Mouse (Mus musculus) left cerebral cortex, adult 11 months (tissue): ENCODE measurements around the gene Rdm1.
A peak's percentile ranks its signal among the peaks of the same experiment; 100 is the strongest.
"Not testable (repeated sequence)": the region's sequence is repeated elsewhere in the genome, so short reads cannot be mapped to it uniquely, and the experiment has no call there.

Experiments
- DNase-seq: peaks from one replicate; pipeline ENCODE4 v3.0.0; 2022; ENCODE audit warnings: low spot score

Rdm1 gene

GRCm38 (mm10) chr11:101616948-101617767, 9.8 kb upstream of the Rdm1 start:
- no peak for DNase-seq

- no peak for DNase-seq
Observed at GRCm38 (mm10) chr11:101617849-101618248, 9.1 kb upstream of the Rdm1 start.

DNA sequence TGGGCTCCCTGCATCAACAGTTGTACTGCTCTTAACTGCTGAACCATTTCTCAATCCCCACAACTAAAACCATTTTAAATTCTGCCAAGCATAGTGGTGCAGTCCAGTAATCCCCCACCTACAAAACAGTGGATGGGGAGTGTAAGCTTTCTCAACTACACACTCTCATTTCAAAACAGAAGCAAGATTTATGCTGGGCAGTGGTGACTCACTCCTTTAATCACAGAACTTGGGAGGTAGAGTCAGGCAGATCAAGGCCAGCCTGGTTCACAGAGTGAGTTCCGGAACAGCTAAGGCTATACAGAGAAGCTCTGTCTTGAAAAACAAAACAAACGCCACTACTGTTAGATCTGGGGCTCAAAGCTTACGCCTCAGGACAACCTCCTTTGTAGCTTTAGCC, 8.4 kb upstream of the Rdm1 start:
- no peak for DNase-seq

DNA sequence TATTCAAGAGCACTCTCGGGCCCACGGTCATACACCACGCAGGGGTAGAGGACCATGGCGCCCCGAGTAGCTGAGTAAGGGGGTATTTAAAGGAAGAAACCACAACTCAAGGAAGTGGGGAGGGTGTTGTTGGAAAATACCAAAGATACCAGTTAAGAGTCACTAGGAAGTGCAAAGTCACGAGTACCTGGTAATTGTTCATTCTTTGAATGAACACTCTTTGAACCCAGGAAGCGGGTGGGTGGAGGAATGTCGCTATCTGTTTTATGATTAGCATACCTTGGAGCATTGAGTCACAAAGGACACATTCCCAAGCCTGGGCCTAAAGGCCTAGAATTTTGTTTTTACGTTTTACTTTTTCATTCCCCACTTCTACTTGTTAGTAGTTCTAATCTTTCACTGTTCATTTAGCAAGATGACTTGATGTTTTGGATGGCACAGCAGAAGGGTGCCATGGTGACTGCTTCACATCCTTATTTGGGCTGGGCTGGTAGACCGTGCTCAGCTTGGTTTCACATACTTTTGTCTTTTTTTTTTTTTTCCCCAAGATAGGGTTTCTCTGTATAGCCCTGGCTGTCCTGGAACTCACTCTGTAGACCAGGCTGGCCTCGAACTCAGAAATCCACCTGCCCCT, 6.9 kb upstream of the Rdm1 start:
- DNase-seq: not testable (repeated sequence)

DNA sequence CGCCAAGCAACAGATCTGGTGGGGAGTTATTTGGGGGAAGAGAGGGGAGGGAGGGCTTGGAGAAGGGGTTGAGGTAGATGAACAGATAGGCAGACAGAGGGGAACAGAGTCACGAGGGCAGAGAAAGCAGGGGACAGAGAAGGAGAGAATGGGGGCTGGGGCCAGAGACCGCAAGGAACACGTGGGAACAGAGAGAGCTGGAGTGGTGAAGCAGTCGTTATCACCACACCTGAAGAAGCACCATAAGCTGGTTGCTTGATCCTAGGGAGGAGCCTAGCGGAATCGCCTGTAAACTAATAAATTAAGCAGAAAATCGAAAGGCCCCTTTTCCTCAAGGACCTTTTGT, 373 bp upstream of the Rdm1 start:
- no peak for DNase-seq

GRCm38 (mm10) chr11:101627857-101628559, 1.0 kb downstream of the Rdm1 start:
- DNase-seq: peak; percentile 55

GRCm38 (mm10) chr11:101628733-101629417, 1.9 kb downstream of the Rdm1 start:
- DNase-seq: not testable (repeated sequence)

- no peak for DNase-seq
Observed at GRCm38 (mm10) chr11:101635660-101636059, 8.7 kb downstream of the Rdm1 start.

- no peak for DNase-seq
Observed at GRCm38 (mm10) chr11:101639761-101640160, 12.8 kb downstream of the Rdm1 start.

- peak; percentile 71 for DNase-seq
Observed at GRCm38 (mm10) chr11:101640857-101641709, 14.1 kb downstream of the Rdm1 start.

GRCm38 (mm10) chr11:101641710-101642642, 15.0 kb downstream of the Rdm1 start:
- not testable (repeated sequence) for DNase-seq

DNA sequence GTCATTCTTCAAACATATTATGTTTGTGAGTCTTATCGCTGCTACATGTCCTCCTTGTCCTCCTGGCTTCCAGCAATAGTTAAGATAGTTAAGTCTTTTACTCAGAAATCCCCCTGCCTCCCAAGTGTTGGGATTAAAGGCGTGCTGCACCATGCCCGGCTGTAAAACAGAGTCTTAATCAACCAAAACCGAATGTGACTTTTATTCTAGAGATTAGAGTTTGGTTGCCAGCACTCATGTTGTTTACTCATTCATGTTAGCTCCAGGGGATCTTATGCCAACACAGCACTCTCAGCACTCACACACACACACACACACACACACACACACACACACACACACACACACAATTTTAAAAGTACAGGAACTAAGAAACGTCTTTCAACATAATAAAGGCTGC, 15.9 kb downstream of the Rdm1 start:
- DNase-seq: no peak

- DNase-seq: no peak
Observed at GRCm38 (mm10) chr11:101644591-101644990, 17.6 kb downstream of the Rdm1 start.

GRCm38 (mm10) chr11:101645043-101645410, 18.0 kb downstream of the Rdm1 start:
- not testable (repeated sequence) for DNase-seq

DNA sequence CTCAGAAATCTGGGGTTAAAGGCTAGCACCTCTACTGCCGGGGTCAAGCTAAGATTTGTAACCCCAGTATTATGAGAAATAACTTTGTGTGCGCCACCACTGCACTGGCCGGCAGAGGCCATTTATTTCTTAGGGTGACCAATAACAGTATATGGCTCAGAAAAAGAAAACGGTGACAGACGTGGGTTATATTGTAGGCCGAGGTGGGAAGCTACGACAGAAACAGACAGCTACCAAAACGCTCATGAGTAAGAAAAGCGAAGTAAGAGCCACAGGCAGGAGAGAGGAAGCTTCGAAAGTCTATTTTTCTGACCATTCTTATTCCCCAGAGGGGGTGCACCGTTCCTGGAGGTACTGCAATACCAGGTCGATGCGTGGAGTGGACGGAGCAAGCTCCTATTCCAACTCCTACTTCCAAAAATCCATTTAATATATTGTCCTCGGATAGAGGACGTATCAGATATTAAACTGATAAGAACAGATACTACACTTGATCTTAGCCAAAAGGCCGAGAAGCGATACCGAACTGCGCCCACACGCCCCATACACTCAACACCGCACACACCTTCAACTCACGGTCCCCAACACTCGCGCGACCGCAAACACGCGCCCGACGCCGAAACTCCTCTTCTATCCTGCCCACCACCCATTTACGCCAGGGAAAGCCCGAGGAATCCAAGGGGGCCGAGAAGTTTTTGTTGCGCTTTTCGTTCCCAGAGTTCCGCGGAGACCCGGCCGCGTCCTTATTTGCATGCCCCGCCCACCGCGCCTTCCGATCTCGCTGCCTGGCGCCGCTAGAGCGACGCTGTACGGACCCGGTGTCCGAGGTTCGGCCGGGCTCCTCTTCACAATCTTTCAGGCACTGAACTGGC, 18.7 kb downstream of the Rdm1 start:
- DNase-seq: peak; percentile 59

GRCm38 (mm10) chr11:101646283-101646794, 19.3 kb downstream of the Rdm1 start:
- DNase-seq: not testable (repeated sequence)

DNA sequence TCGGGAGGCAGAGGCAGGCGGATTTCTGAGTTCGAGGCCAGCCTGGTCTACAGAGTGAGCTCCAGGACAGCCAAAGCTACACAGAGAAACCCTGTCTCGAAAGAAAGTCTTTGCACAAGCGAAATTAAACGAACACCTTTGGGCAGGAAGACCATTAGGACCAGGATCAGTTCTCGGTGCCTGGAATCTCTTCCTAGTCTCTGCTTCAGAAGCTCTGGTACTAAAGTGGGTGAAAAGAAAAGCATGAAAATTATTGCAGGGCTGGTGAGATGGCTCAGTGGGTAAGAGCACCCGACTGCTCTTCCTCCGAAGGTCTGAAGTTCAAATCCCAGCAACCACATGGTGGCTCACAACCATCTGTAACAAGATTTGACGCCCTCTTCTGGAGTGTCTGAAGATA, 20.1 kb downstream of the Rdm1 start:
- not testable (repeated sequence) for DNase-seq

GRCm38 (mm10) chr11:101656356-101656755, 29.4 kb downstream of the Rdm1 start:
- no peak for DNase-seq

- DNase-seq: no peak
Observed at GRCm38 (mm10) chr11:101657528-101657885, 30.5 kb downstream of the Rdm1 start.
